Mouse (Mus musculus) G1E (cell line): ENCODE data around the gene Atp13a3.

Experiments used
- CTCF ChIP-seq: IDR thresholded peaks from 2 replicates; pipeline ENCODE4 v1.5.1; 2012; ENCODE audit warnings: low read depth, low read length, inconsistent platforms, mixed read lengths
- GATA1 ChIP-seq: IDR thresholded peaks from 2 replicates; pipeline ENCODE4 v1.6.1; 2012; ENCODE audit warnings: borderline replicate concordance, low read length, inconsistent platforms, mixed read lengths
- GATA2 ChIP-seq: IDR thresholded peaks from 2 replicates; pipeline ENCODE4 v1.6.1; 2012; ENCODE audit warnings: low read depth, low read length, inconsistent platforms, borderline replicate concordance
- POLR2AphosphoS5 ChIP-seq: IDR thresholded peaks from 2 replicates; pipeline ENCODE4 v1.6.1; 2012; ENCODE audit warnings: low read depth, low read length, inconsistent platforms; ENCODE audit not compliant: insufficient replicate concordance
- TAL1 ChIP-seq: conservative IDR thresholded peaks from 2 replicates; pipeline ENCODE4 v1.6.1; 2012; ENCODE audit warnings: low read depth, low read length, inconsistent platforms, mixed read lengths

GRCm38 (mm10) chr16:30310171-30310515, 95.6 kb downstream of the Atp13a3 start:
- TF ChIP-seq CTCF (no peak), POLR2AphosphoS5 (no peak), TAL1 (no peak), GATA1 (no peak), GATA2 (no peak)
